ENCODE assay signal across 8 mouse cellular contexts in the genomic region with DNA sequence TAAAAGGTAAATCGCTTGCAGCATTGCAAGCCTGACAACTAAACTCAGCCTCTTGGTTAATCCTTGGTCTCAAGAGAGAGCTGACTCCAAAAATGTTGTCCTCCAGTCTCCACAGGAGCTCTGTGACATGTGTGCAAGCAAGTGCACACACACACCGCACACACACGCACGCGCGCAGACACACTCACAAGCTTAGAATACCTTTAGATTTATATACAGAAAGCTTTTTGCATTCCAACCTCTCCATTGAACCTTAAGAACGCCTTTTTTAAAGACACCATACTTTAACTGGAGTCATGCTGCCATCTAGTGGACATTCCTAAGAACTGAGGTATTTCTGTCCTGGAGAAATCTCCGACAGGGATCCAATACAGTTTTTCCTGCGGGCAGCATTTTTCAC.
DNase-seq lines count a peak whose midpoint lies in the region; ATAC-seq lines count a peak whose summit lies in the region.

No protein-coding gene starts in this region.

- peaks cover 25% of the 10 kb centered on the region for H3K27me3 ChIP-seq in limb, embryonic 12.5 days
- no peaks in the 10 kb centered on the region for H3K27me3 ChIP-seq in neural tube, embryonic 14.5 days (ENCODE audit: control insufficient read depth, insufficient read depth, low read length)

- H3K9ac ChIP-seq in limb, embryonic 12.5 days (replicated peaks) = no peak overlapping the region
- no peak overlapping the region for H3K9ac ChIP-seq in neural tube, embryonic 14.5 days (replicated peaks; ENCODE audit: low read depth, low read length)

- no peaks in the 10 kb centered on the region for H3K36me3 ChIP-seq in limb, embryonic 12.5 days
- H3K36me3 ChIP-seq in neural tube, embryonic 14.5 days (ENCODE audit: control insufficient read depth, insufficient read depth, low read length) = no peaks in the 10 kb centered on the region

- no peak overlapping the region for H3K27ac ChIP-seq in limb, embryonic 12.5 days
- no peak overlapping the region for H3K27ac ChIP-seq in neural tube, embryonic 14.5 days (ENCODE audit: low read depth, low read length)

- peak; percentile 10 for DNase-seq in urinary bladder, postnatal 14 days (ENCODE audit: low spot score)
- no peak for DNase-seq in urinary bladder, postnatal 4 days (ENCODE audit: low spot score in 2 of 2)
- DNase-seq in cerebellum, postnatal 36 days = peak; percentile 14 to 51
- DNase-seq in kidney, adult 9 months = peak; percentile 44
- no peak for DNase-seq in ovary, adult 18-20 months (ENCODE audit: low spot score)

- peak; percentile 85 for ATAC-seq in granulocyte monocyte progenitor cell, adult 5-6 weeks (replicated peaks; ENCODE audit: poor library complexity, severe bottlenecking)
- ATAC-seq in limb, embryonic 12.5 days (ENCODE audit: insufficient number of reproducible peaks, insufficient read depth, low FRiP score, low TSS enrichment, low read depth) = no peak; the same call in 1 of the 2 replicates
- peak; percentile 63 for ATAC-seq in neural tube, embryonic 14.5 days (ENCODE audit: low read depth)

- no peaks in the 10 kb centered on the region for H3K9me3 ChIP-seq in limb, embryonic 12.5 days
- H3K9me3 ChIP-seq in neural tube, embryonic 14.5 days (ENCODE audit: control insufficient read depth, low read length) = no peaks in the 10 kb centered on the region

- WGBS in limb, embryonic 12.5 days = 17% methylated on average over 9 of the region's 9 CpGs
- WGBS in neural tube, embryonic 14.5 days = 19% methylated on average over 9 of the region's 9 CpGs

- H3K4me1 ChIP-seq in limb, embryonic 12.5 days (replicated peaks) = peaks cover 5% of the 10 kb centered on the region
- no peaks in the 10 kb centered on the region; the same call in 1 of the 2 replicates for H3K4me1 ChIP-seq in neural tube, embryonic 14.5 days (ENCODE audit: control insufficient read depth, insufficient read depth, low read length)

- H3K4me3 ChIP-seq in limb, embryonic 12.5 days (replicated peaks) = no peak overlapping the region
- H3K4me3 ChIP-seq in neural tube, embryonic 14.5 days (ENCODE audit: low read depth, low read length) = no peak overlapping the region

- peak overlapping the region; percentile 43; the same call in 1 of the 2 replicates for H3K4me2 ChIP-seq in limb, embryonic 12.5 days
- H3K4me2 ChIP-seq in neural tube, embryonic 14.5 days (ENCODE audit: low read depth, low read length) = peak overlapping the region; percentile 43; the same call in 1 of the 2 replicates

Comparison
In these comparisons a context has a peak if more than half of its experiments do, and no peak if none do; other contexts are left out.
1. DNase-seq: peak in urinary bladder, postnatal 14 days (single experiment), cerebellum, postnatal 36 days (2 of 2) and kidney, adult 9 months (single experiment); none in urinary bladder, postnatal 4 days (0 of 2) and ovary, adult 18-20 months (single experiment).